Mouse (Mus musculus) lung, embryonic 16.5 days (tissue): ENCODE measurements around the gene Aqp2. TPM values are rescaled to one million over a fixed set of nuclear protein-coding genes. Genes with fewer than 3 reads are reported as not detected.

Experiments
- ATAC-seq: fragments of 200-750 bp; cut with Nextera tagmentation; 2 replicates; pipeline ENCODE4 v1.8.0; 2017; ENCODE audit warnings: low read depth, mild to moderate bottlenecking, moderate library complexity
- H3K27ac ChIP-seq: fragments of 300-500 bp; sonication (generic); 2 replicates; pipeline ENCODE4 v1.5.1; 2014; ENCODE audit warnings: mild to moderate bottlenecking, control low read depth, low read length
- H3K27me3 ChIP-seq: fragments of 300-500 bp; sonication (generic); 2 replicates; pipeline ENCODE4 v1.6.1; 2014; ENCODE audit warnings: low read depth, low read length, mixed read lengths; ENCODE audit not compliant: control insufficient read depth, insufficient read depth
- H3K36me3 ChIP-seq: fragments of 300-500 bp; sonication (generic); 2 replicates; pipeline ENCODE4 v1.6.1; 2014; ENCODE audit warnings: low read length; ENCODE audit not compliant: control insufficient read depth, insufficient read depth
- H3K4me1 ChIP-seq: fragments of 300-500 bp; sonication (generic); replicated peaks from 2 replicates; pipeline ENCODE4 v1.6.1; 2014; ENCODE audit warnings: low read length, mixed read lengths; ENCODE audit not compliant: control insufficient read depth, insufficient read depth
- H3K4me2 ChIP-seq: fragments of 300-500 bp; sonication (generic); 2 replicates; pipeline ENCODE4 v1.6.1; 2014; ENCODE audit warnings: low read depth, low read length, control low read depth
- H3K4me3 ChIP-seq: fragments of 300-500 bp; sonication (generic); 2 replicates; pipeline ENCODE4 v1.5.1; 2014; ENCODE audit warnings: mild to moderate bottlenecking, low read length, control low read depth
- H3K9ac ChIP-seq: fragments of 300-500 bp; sonication (generic); 2 replicates; pipeline ENCODE4 v1.6.1; 2014; ENCODE audit warnings: low read length, control low read depth
- H3K9me3 ChIP-seq: fragments of 300-500 bp; sonication (generic); 2 replicates; pipeline ENCODE4 v1.6.1; 2016; ENCODE audit warnings: low read length; ENCODE audit not compliant: control insufficient read depth
- WGBS: fragments of 180-500 bp; shearing (Covaris S2); extraction: QIAGEN DNeasy Blood & Tissue Kit; methylation state at CpG from one replicate; pipeline ENCODE4 v1.1.7; 2014; 5-methylcytosine and 5-hydroxymethylcytosine counted together
- polyA plus RNA-seq: library from polyadenylated mRNA; unstranded; fragments of >200 nt; fragmentation: Nextera tagmentation; extraction: Ambion mirVana; gene quantifications from 2 replicates; pipeline ENCODE4 v1.2.1, GENCODE M21; 2015

Gene Aqp2
- polyA plus RNA-seq, 1 experiment from 2014 or later, result not detected

DNA sequence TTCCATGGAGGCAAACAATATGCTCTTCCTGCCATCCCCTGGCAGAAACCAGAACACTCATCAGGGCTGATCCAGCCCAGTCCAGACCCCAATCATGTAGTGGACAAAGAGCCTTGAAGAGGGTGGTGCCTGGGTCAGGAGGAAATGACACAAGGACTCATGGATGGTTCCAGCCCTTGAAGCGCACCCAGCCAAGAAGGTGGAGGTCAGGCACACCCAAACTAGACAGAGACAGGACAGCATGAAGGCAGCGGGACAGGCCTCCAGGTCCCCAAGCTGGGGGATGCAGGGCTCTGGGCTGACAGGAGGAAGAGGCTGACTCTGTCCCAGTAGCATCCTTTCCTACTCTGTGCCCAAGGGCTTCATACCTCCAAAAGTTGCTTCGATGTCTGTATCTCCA lies 7.7 kb downstream of the Aqp2 start:
- no peak for ATAC-seq
- H3K4me1 ChIP-seq, result peaks cover 17% of the 10 kb centered on the region
- no peak overlapping the region for H3K4me2 ChIP-seq
- peaks cover 90% of the 10 kb centered on the region for H3K27me3 ChIP-seq
- no peak overlapping the region for H3K9ac ChIP-seq
- H3K4me3 ChIP-seq, result no peak overlapping the region
- 90% methylated on average over 3 of the region's 3 CpGs for WGBS
- H3K27ac ChIP-seq, result no peak overlapping the region
- H3K36me3 ChIP-seq, result no peaks in the 10 kb centered on the region
- H3K9me3 ChIP-seq, result no peaks in the 10 kb centered on the region

- WGBS, result 7% methylated on average over 9 of the region's 9 CpGs
- no peak overlapping the region for H3K4me3 ChIP-seq
- no peaks in the 10 kb centered on the region for H3K9me3 ChIP-seq
- H3K4me1 ChIP-seq, result peaks cover 12% of the 10 kb centered on the region
- H3K9ac ChIP-seq, result no peak overlapping the region
- H3K27ac ChIP-seq, result no peak overlapping the region
- H3K4me2 ChIP-seq, result no peak overlapping the region
- H3K27me3 ChIP-seq, result peaks cover 93% of the 10 kb centered on the region
- no peak for ATAC-seq
- no peaks in the 10 kb centered on the region for H3K36me3 ChIP-seq
Observed at GRCm38 (mm10) chr15:99589237-99589636, 10.4 kb downstream of the Aqp2 start.

GRCm38 (mm10) chr15:99589704-99590103 lies 10.8 kb downstream of the Aqp2 start:
- H3K9ac ChIP-seq, result no peak overlapping the region
- ATAC-seq, result no peak
- no peaks in the 10 kb centered on the region for H3K36me3 ChIP-seq
- H3K4me2 ChIP-seq, result no peak overlapping the region
- H3K27ac ChIP-seq, result no peak overlapping the region
- H3K9me3 ChIP-seq, result no peaks in the 10 kb centered on the region
- WGBS, result 24% methylated on average over 7 of the region's 7 CpGs
- peaks cover 7% of the 10 kb centered on the region for H3K4me1 ChIP-seq
- no peak overlapping the region for H3K4me3 ChIP-seq
- H3K27me3 ChIP-seq, result peaks cover 91% of the 10 kb centered on the region

DNA sequence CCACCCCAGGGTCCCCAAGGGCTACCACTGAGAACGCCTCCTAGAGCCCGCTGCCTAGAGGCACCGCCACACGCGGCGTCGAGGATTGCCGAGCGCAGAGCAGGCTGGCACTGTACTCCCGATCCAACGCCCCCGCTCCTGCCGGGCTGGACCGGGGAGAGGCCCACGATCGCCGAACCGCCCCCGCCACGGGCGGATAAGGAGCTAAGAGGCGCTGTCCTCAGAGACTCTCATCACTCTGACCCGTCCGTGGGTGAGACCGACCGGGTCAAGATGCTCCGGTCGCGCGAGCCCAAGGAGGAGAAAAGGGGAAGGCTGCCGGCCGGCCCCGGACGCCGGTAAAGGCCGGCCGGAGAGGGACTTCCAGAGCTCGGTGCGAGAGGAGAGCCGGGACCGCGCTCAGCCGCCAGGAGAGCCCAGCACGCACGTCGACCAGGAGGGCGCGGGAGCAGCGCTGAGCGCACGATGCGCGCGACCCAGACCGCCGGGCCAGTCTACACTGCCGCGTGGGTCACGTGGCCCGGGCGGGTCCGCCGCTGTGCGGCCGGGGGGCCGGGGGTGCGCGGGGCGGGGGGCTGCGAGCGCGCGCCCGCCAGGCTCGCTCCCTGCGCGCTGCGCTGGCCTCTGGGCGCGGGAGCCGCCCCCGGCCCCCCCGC lies 11.7 kb downstream of the Aqp2 start, which contains the start of gene Aqp5:
Aqp5 (plus strand) TSS at position 354 of the 656 bp plus-strand sequence.
- 3% methylated on average over 49 of the region's 83 CpGs for WGBS
- ATAC-seq, result peak; percentile 62; the same call in 1 of the 2 replicates
- H3K4me2 ChIP-seq, result peak within 1 kb of the TSS; percentile 60
- peaks cover 87% of the 10 kb centered on the region for H3K27me3 ChIP-seq
- H3K4me1 ChIP-seq, result peaks cover 6% of the 10 kb centered on the region; the same call in 1 of the 2 replicates
- no peaks in the 10 kb centered on the region for H3K36me3 ChIP-seq
- H3K4me3 ChIP-seq, result peak within 1 kb of the TSS; percentile 47
- H3K27ac ChIP-seq, result no peak within 1 kb of the TSS
- H3K9ac ChIP-seq, result peak within 1 kb of the TSS; percentile 39
- H3K9me3 ChIP-seq, result no peaks in the 10 kb centered on the region

DNA sequence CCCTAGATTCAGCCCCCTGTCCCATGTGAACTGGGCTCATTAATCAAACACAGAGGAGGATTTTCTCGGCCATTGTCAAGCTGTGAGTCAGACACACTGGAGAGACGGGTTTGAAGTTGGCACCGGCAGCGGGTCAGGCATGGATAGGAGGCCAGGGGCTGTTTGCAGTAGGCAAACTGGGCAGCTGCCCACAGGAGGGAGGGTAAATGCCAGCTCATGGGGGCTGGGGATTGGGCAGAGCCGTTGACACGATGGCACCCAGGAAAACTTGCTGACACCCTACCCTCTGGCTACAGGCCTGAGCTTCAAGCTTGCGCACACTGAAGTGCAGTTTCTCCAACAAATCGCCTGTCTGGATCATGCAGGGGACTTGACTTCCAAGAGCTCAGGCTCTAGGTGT lies 13.3 kb downstream of the Aqp2 start:
- H3K36me3 ChIP-seq, result no peaks in the 10 kb centered on the region
- H3K27me3 ChIP-seq, result peaks cover 79% of the 10 kb centered on the region
- H3K27ac ChIP-seq, result no peak overlapping the region
- no peak overlapping the region for H3K9ac ChIP-seq
- 62% methylated on average over 8 of the region's 8 CpGs for WGBS
- H3K9me3 ChIP-seq, result no peaks in the 10 kb centered on the region
- no peak overlapping the region for H3K4me2 ChIP-seq
- no peak overlapping the region for H3K4me3 ChIP-seq
- peaks cover 13% of the 10 kb centered on the region for H3K4me1 ChIP-seq
- no peak for ATAC-seq

- Histone ChIP-seq H3K36me3 (no peaks in the 10 kb centered on the region), H3K27ac (no peak overlapping the region), H3K4me1 (peaks cover 13% of the 10 kb centered on the region), H3K4me3 (no peak overlapping the region), H3K9ac (no peak overlapping the region), H3K27me3 (peaks cover 80% of the 10 kb centered on the region), H3K4me2 (no peak overlapping the region), H3K9me3 (no peaks in the 10 kb centered on the region)
- ATAC-seq, result no peak
- WGBS, result 81% methylated on average over 5 of the region's 5 CpGs
Observed at GRCm38 (mm10) chr15:99592877-99593276, 14.0 kb downstream of the Aqp2 start.

DNA sequence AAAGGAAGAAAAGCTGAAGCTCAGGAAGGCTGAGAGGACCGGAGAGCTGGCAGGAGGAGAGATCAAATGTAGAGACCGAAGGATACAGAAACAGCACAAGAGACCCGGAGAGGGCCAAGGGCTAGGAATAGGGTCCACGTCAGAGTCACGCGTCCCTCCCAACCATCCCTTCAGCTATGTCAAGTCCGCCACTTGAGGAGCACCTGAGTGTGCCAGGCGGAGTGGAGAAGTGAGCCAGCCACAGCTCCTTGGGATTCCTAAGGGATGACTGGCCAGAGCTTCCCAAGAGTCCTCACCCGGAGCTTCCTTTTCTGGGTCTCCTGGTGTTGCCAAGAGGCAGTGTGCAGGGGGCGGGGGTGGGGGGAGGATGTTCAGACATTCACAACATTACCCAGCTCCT lies 16.1 kb downstream of the Aqp2 start:
- H3K4me3 ChIP-seq, result no peak overlapping the region
- peaks cover 13% of the 10 kb centered on the region for H3K4me1 ChIP-seq
- no peaks in the 10 kb centered on the region for H3K36me3 ChIP-seq
- H3K9ac ChIP-seq, result no peak overlapping the region
- H3K27ac ChIP-seq, result no peak overlapping the region
- peak; percentile 36; the same call in 1 of the 2 replicates for ATAC-seq
- WGBS, result 56% methylated on average over 10 of the region's 10 CpGs
- H3K4me2 ChIP-seq, result no peak overlapping the region
- peaks cover 62% of the 10 kb centered on the region for H3K27me3 ChIP-seq
- H3K9me3 ChIP-seq, result no peaks in the 10 kb centered on the region

DNA sequence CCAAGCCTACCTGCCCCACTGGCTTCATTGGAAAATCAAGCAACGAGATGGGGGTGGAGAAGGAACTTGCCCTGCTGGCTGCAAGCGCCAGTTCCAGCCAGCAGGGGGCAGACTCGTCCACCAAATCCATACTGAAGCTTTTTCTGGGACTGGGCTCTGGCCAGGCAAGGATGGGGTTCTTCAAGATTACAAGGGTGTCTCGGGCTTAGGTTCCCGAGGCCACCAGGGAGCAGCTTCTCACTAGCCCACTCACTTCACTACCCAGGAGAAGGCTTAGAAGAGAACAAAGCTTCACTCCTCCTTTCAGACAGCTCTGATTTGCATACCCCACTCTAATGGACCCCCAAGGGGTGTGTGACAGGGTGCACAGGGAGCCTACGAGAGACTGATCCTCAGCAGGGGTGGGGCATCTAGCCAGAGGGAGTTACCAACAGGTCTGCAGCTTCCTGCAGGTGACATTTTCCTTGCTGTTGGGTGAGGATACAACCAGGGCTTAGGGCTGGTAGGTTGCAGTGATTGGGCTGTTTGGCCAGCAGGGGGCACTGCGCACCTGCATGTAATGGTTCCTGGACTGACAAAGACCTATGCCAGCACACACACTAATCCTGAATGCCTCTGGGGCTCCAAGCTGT lies 17.3 kb downstream of the Aqp2 start:
- H3K4me1 ChIP-seq, result peaks cover 9% of the 10 kb centered on the region
- no peak overlapping the region for H3K9ac ChIP-seq
- ATAC-seq, result peak; percentile 80
- peaks cover 58% of the 10 kb centered on the region for H3K27me3 ChIP-seq
- H3K36me3 ChIP-seq, result no peaks in the 10 kb centered on the region
- H3K9me3 ChIP-seq, result no peaks in the 10 kb centered on the region
- H3K27ac ChIP-seq, result no peak overlapping the region
- WGBS, result under 1% methylated on average over 7 of the region's 7 CpGs
- no peak overlapping the region for H3K4me3 ChIP-seq
- H3K4me2 ChIP-seq, result no peak overlapping the region

- Histone ChIP-seq H3K9ac (no peak overlapping the region), H3K9me3 (no peaks in the 10 kb centered on the region), H3K4me3 (no peak overlapping the region), H3K36me3 (no peaks in the 10 kb centered on the region), H3K27me3 (peaks cover 51% of the 10 kb centered on the region), H3K27ac (no peak overlapping the region), H3K4me2 (no peak overlapping the region), H3K4me1 (peaks cover 9% of the 10 kb centered on the region)
- 46% methylated on average over 7 of the region's 7 CpGs for WGBS
- ATAC-seq, result no peak
Observed at GRCm38 (mm10) chr15:99596841-99597240, 18.0 kb downstream of the Aqp2 start.
